Mouse (Mus musculus): Measurements from ENCODE around the gene Lbhd2. TPM values are rescaled to one million over a fixed set of nuclear protein-coding genes. Genes with fewer than 3 reads are reported as not detected.

The Lbhd2 gene
- polyA plus RNA-seq, 1 experiment from 2014 or later, result 2.0 TPM

GRCm38 (mm10) chr12:111434745-111435327, 28.2 kb downstream of the Lbhd2 start:
- Histone ChIP-seq H3K9me3 (no peaks in the 10 kb centered on the region), H3K4me3 (no peak overlapping the region), H3K9ac (no peak overlapping the region), H3K27ac (no peak overlapping the region), H3K27me3 (peaks cover 46% of the 10 kb centered on the region), H3K4me1 (peaks cover 37% of the 10 kb centered on the region), H3K4me2 (no peak overlapping the region), H3K36me3 (no peaks in the 10 kb centered on the region)
- no peak for ATAC-seq (ENCODE audit: insufficient number of reproducible peaks, insufficient read depth, low FRiP score, low TSS enrichment, low read depth)
- WGBS, result 55% methylated on average over 8 of the region's 8 CpGs

DNA sequence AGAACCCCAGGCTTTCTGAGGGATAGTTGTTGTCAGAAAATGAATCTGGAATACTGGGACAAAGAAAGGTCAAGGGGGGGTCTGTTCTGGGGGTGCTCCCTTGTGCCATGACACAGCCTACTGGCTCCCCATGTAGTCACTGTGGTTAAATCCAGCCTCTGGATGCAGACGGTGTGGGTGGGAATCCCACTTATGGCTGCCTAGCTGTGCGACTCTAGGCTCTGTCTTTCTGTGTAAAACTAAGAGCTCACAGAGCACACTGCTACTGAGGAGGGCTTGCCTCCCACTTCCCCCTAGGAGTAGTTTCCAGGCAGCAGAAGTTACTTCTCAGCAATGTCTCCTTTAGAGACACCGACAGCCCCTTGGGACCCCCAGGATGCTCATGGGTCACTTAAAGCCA, 29.6 kb downstream of the Lbhd2 start:
- no peak for ATAC-seq (ENCODE audit: insufficient number of reproducible peaks, insufficient read depth, low FRiP score, low TSS enrichment, low read depth)
- H3K27ac ChIP-seq, result no peak overlapping the region
- H3K9me3 ChIP-seq, result no peaks in the 10 kb centered on the region
- no peak overlapping the region for H3K4me3 ChIP-seq
- H3K4me1 ChIP-seq, result peaks cover 25% of the 10 kb centered on the region
- H3K4me2 ChIP-seq, result no peak overlapping the region
- H3K36me3 ChIP-seq, result no peaks in the 10 kb centered on the region
- WGBS, result 81% methylated on average over 3 of the region's 3 CpGs
- H3K9ac ChIP-seq, result no peak overlapping the region
- peaks cover 41% of the 10 kb centered on the region for H3K27me3 ChIP-seq

DNA sequence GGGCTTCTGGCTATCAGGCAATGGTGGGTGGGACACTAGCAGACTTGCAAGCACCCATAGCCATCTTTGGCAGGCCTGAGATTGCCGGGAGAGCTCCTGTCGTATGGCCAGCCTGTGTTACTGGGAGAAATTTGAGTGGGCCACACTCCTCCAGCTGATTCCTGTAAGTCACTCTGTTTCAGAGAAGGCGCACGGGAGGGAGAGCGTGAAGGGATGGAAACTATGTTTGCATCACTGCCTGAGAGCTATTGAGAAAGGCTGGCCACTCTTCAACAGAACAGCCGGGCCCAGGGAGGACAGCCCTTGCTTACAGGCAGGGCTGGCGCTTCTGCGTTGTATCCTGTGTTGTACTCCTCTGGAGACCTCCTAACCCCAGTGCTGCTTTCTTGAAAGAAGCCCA, 30.0 kb downstream of the Lbhd2 start:
- Histone ChIP-seq H3K9me3 (no peaks in the 10 kb centered on the region), H3K36me3 (no peaks in the 10 kb centered on the region), H3K9ac (no peak overlapping the region), H3K27me3 (peaks cover 41% of the 10 kb centered on the region), H3K4me1 (peaks cover 27% of the 10 kb centered on the region), H3K27ac (no peak overlapping the region), H3K4me2 (no peak overlapping the region), H3K4me3 (no peak overlapping the region)
- WGBS, result 65% methylated on average over 8 of the region's 8 CpGs
- ATAC-seq (ENCODE audit: insufficient number of reproducible peaks, insufficient read depth, low FRiP score, low TSS enrichment, low read depth), result no peak

DNA sequence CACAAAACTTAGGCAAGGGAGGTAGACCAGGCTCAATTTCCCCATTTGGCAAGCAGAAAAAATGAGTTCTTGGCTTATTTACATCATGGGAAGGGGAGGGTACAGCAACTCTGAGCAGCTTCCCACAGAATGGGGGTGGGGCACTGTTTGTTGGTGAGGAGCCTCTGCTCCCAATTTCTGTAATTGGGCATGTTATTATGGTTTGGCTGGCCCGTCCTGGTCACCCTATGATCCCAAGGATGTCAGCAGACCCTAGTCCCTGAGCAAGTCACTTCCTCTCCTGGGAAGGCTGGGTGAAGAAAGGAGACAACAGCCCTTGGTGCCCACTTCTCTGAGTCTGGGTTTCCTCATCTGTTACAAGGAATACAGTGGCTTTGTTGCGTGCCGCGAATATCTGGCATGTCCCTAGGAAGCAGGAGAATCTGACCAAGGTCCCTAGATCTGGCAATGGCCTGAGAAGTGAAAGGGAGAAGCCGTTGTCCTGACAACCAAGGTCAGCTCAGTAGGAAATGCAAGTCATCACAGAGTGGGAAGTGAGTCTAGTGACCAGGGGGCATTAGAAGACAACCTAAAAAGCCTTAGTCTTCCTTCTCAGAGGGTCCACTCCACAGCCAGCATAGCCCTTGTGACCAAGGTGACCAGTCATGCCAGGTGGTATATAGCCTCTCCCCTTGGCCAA, 30.8 kb downstream of the Lbhd2 start:
- no peak overlapping the region for H3K4me2 ChIP-seq
- H3K36me3 ChIP-seq, result no peaks in the 10 kb centered on the region
- no peak overlapping the region for H3K9ac ChIP-seq
- no peak overlapping the region for H3K27ac ChIP-seq
- H3K9me3 ChIP-seq, result no peaks in the 10 kb centered on the region
- H3K4me1 ChIP-seq, result peaks cover 30% of the 10 kb centered on the region
- 67% methylated on average over 5 of the region's 5 CpGs for WGBS
- no peak overlapping the region for H3K4me3 ChIP-seq
- H3K27me3 ChIP-seq, result peaks cover 41% of the 10 kb centered on the region
- ATAC-seq (ENCODE audit: insufficient number of reproducible peaks, insufficient read depth, low FRiP score, low TSS enrichment, low read depth), result no peak

DNA sequence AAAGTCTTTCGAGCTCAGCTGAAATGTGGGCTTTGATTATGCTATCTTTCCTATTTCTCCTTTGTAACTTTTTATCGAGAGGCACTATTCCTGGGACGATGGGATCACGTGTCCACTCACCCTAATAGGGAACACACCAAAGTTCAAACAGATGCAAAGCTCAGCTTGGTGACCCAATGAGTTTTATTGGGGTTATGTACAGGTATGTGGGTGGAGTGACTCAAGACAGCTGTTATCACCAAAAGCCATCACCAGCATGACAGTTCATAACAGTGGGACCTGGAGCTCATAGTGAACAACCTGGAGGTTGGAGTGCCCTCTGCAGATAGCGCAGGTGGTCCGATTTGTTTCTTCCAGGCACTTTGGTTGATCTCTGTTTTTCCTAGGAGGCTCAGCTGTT, 32.2 kb downstream of the Lbhd2 start:
- ATAC-seq (ENCODE audit: insufficient number of reproducible peaks, insufficient read depth, low FRiP score, low TSS enrichment, low read depth), result no peak
- 82% methylated on average over 6 of the region's 6 CpGs for WGBS
- Histone ChIP-seq H3K9ac (no peak overlapping the region), H3K4me3 (no peak overlapping the region), H3K4me2 (no peak overlapping the region), H3K9me3 (no peaks in the 10 kb centered on the region), H3K27ac (no peak overlapping the region), H3K36me3 (no peaks in the 10 kb centered on the region), H3K27me3 (peaks cover 54% of the 10 kb centered on the region), H3K4me1 (peaks cover 35% of the 10 kb centered on the region)

- Histone ChIP-seq H3K4me2 (no peak overlapping the region), H3K36me3 (no peaks in the 10 kb centered on the region), H3K4me3 (no peak overlapping the region), H3K9ac (no peak overlapping the region), H3K4me1 (peaks cover 45% of the 10 kb centered on the region), H3K27me3 (peaks cover 74% of the 10 kb centered on the region), H3K27ac (no peak overlapping the region), H3K9me3 (no peaks in the 10 kb centered on the region)
- no peak for ATAC-seq (ENCODE audit: insufficient number of reproducible peaks, insufficient read depth, low FRiP score, low TSS enrichment, low read depth)
- 92% methylated on average over 9 of the region's 9 CpGs for WGBS
Measured at GRCm38 (mm10) chr12:111440701-111441373, 34.2 kb downstream of the Lbhd2 start.

DNA sequence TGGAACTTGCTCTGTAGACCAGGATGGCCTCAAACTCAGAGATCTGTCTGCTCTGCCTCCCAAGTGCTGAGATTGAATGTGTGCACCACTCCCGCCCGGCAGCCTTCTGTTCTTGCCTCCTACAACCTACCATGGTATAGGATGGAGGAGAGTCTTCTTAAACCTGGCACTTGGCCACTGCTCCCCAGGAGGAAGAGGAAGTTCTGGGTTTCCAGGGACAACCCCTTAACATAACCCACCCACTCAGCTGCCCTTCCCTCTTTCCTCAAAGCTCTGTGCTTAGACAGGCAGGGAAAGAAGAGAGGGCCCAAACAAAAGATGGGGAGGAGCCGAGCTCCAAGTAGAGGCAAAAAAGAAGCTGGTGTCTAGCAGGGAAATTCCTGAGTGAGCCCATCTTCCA, 34.9 kb downstream of the Lbhd2 start:
- no peak for ATAC-seq (ENCODE audit: insufficient number of reproducible peaks, insufficient read depth, low FRiP score, low TSS enrichment, low read depth)

GRCm38 (mm10) chr12:111442309-111443010, 35.9 kb downstream of the Lbhd2 start, which contains the start of gene Tnfaip2:
TSS of gene Tnfaip2 (plus strand) at chr12:111442469.
- Histone ChIP-seq H3K9ac (peak within 1 kb of the TSS; percentile 51; the same call in 1 of the 2 replicates), H3K36me3 (no peaks in the 10 kb centered on the region), H3K4me2 (peak within 1 kb of the TSS; percentile 83), H3K4me3 (peak within 1 kb of the TSS; percentile 45), H3K27ac (0 out of 2 replicates have a peak within 1 kb of the TSS, but pooled peaks have one; percentile 7), H3K9me3 (no peaks in the 10 kb centered on the region), H3K4me1 (peaks cover 48% of the 10 kb centered on the region), H3K27me3 (peaks cover 88% of the 10 kb centered on the region)
- peak; percentile 43; the same call in 1 of the 2 replicates for ATAC-seq (ENCODE audit: insufficient number of reproducible peaks, insufficient read depth, low FRiP score, low TSS enrichment, low read depth)
- WGBS, result under 1% methylated on average over 48 of the region's 48 CpGs

More for the DNA sequence above, 34.9 kb downstream of the Lbhd2 start:
- Histone ChIP-seq H3K36me3 (no peaks in the 10 kb centered on the region), H3K4me1 (peaks cover 48% of the 10 kb centered on the region), H3K4me3 (no peak overlapping the region), H3K4me2 (peak overlapping the region; percentile 83; the same call in 1 of the 2 replicates), H3K9ac (no peak overlapping the region), H3K27ac (no peak overlapping the region), H3K27me3 (peaks cover 81% of the 10 kb centered on the region), H3K9me3 (no peaks in the 10 kb centered on the region)
- WGBS, result 62% methylated on average over 3 of the region's 3 CpGs

GRCm38 (mm10) chr12:111443011-111443870, 36.6 kb downstream of the Lbhd2 start:
- H3K27ac ChIP-seq, result 0 out of 2 replicates have a peak overlapping the region, but pooled peaks have one; percentile 7
- peak overlapping the region; percentile 83 for H3K4me2 ChIP-seq
- WGBS, result 15% methylated on average over 15 of the region's 15 CpGs
- no peaks in the 10 kb centered on the region for H3K36me3 ChIP-seq
- peak overlapping the region; percentile 51; the same call in 1 of the 2 replicates for H3K9ac ChIP-seq
- peak overlapping the region; percentile 45 for H3K4me3 ChIP-seq
- H3K27me3 ChIP-seq, result peaks cover 88% of the 10 kb centered on the region
- no peaks in the 10 kb centered on the region for H3K9me3 ChIP-seq
- peaks cover 55% of the 10 kb centered on the region for H3K4me1 ChIP-seq
- no peak for ATAC-seq (ENCODE audit: insufficient number of reproducible peaks, insufficient read depth, low FRiP score, low TSS enrichment, low read depth)

DNA sequence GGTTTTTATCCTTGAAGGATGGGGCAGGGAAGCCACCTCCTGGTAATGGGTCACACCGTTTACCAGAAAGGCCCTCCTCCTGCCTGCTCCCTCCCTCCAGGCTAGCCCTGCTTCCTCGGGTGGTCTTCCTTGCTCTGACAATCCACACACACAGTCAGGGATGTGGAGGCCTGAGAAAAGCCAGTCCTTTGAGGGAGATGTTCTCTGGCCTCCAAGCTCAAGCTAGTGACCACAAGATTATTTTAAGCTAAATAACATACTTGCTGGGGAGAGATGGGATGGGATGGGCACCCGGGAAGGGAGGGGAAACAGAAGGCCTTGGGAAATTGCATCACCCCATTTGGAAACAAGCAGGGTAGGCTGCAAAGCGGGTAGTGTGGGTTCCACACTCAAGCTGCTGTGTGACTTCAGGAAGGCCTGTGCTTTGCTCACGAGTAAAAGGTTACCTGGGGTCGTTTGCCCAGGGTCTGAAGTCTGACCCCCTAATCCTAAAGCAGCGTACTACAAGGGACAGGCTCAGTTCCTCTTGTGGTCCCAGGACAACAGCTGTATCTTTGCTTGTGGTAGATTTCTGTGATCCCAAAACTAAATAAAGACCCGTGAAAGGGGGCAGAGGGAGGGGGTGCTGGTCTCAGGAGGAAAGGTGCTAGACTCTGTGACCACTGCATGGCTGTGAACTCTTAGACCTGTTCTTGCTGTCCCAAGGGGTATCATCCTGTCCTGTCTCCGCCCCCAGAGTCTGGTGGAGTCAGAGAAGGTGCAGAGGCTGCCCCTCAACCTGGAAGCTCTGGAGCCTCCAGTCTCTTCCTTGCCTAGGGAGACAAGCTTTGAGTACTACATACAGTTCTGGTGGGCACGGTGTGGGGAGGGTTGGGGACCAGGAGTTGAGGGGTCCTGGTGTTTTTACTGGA, 37.6 kb downstream of the Lbhd2 start:
- no peak for ATAC-seq (ENCODE audit: insufficient number of reproducible peaks, insufficient read depth, low FRiP score, low TSS enrichment, low read depth)
- H3K36me3 ChIP-seq, result no peaks in the 10 kb centered on the region
- H3K4me2 ChIP-seq, result peak overlapping the region; percentile 5; the same call in 1 of the 2 replicates
- no peak overlapping the region for H3K4me3 ChIP-seq
- 0 out of 2 replicates have a peak overlapping the region, but pooled peaks have one; percentile 0 for H3K27ac ChIP-seq
- 26% methylated on average over 10 of the region's 10 CpGs for WGBS
- peaks cover 91% of the 10 kb centered on the region for H3K27me3 ChIP-seq
- H3K4me1 ChIP-seq, result peaks cover 64% of the 10 kb centered on the region
- no peak overlapping the region for H3K9ac ChIP-seq
- H3K9me3 ChIP-seq, result no peaks in the 10 kb centered on the region

All from embryonic facial prominence, embryonic 13.5 days (tissue).